Mouse (Mus musculus) heart, embryonic 16.5 days (tissue): Measurements from ENCODE around the gene Kcnq1. TPM values are rescaled to one million over a fixed set of nuclear protein-coding genes. Genes with fewer than 3 reads are reported as not detected.
A peak's percentile ranks its signal among the peaks of the same experiment; 100 is the strongest.

ENCODE experiments used
- ATAC-seq: fragments of 200-750 bp; cut with Nextera tagmentation; replicated peaks from 2 replicates; pipeline ENCODE4 v1.8.0; 2017; ENCODE audit warnings: moderate number of reproducible peaks; ENCODE audit not compliant: insufficient read depth, low FRiP score; ENCODE audit errors: extremely low read depth
- H3K27ac ChIP-seq: fragments of 300-500 bp; sonication (generic); 2 replicates; pipeline ENCODE4 v1.5.1; 2014; ENCODE audit warnings: mild to moderate bottlenecking, low read length, control low read depth, moderate library complexity
- H3K27me3 ChIP-seq: fragments of 300-500 bp; sonication (generic); 2 replicates; pipeline ENCODE4 v1.6.1; 2014; ENCODE audit warnings: low read length, mixed read lengths; ENCODE audit not compliant: control insufficient read depth, insufficient read depth
- H3K36me3 ChIP-seq: fragments of 300-500 bp; sonication (generic); 2 replicates; pipeline ENCODE4 v1.6.1; 2014; ENCODE audit not compliant: control insufficient read depth, insufficient read depth
- H3K4me1 ChIP-seq: fragments of 300-500 bp; sonication (generic); 2 replicates; pipeline ENCODE4 v1.6.1; 2014; ENCODE audit warnings: low read length, mixed read lengths; ENCODE audit not compliant: control insufficient read depth, insufficient read depth
- H3K4me2 ChIP-seq: fragments of 300-500 bp; sonication (generic); 2 replicates; pipeline ENCODE4 v1.6.1; 2014; ENCODE audit warnings: low read depth, mild to moderate bottlenecking, control low read depth, low read length
- H3K4me3 ChIP-seq: fragments of 300-500 bp; sonication (generic); 2 replicates; pipeline ENCODE4 v1.5.1; 2014; ENCODE audit warnings: mild to moderate bottlenecking, control low read depth, low read length
- H3K9ac ChIP-seq: fragments of 300-500 bp; sonication (generic); 2 replicates; pipeline ENCODE4 v1.6.1; 2014; ENCODE audit warnings: low read length, control low read depth
- H3K9me3 ChIP-seq: fragments of 300-500 bp; sonication (generic); replicated peaks from 2 replicates; pipeline ENCODE4 v1.6.1; 2016; ENCODE audit warnings: low read length; ENCODE audit not compliant: control insufficient read depth
- WGBS: fragments of 180-500 bp; shearing (Covaris S2); extraction: QIAGEN DNeasy Blood & Tissue Kit; methylation state at CpG from one replicate; pipeline ENCODE4 v1.1.7; 2014; 5-methylcytosine and 5-hydroxymethylcytosine counted together
- polyA plus RNA-seq: library from polyadenylated mRNA; unstranded; fragments of >200 nt; fragmentation: Nextera tagmentation; extraction: Ambion mirVana; gene quantifications from 2 replicates; pipeline ENCODE4 v1.2.1, GENCODE M21; 2015

The Kcnq1 gene
- polyA plus RNA-seq, 1 experiment from 2014 or later, result 34.9 TPM

GRCm38 (mm10) chr7:143105258-143105897 is 784 bp upstream of the Kcnq1 start:
- H3K27me3 ChIP-seq, result peaks cover 18% of the 10 kb centered on the region
- 52% methylated on average over 11 of the region's 11 CpGs for WGBS
- no peak overlapping the region for H3K9ac ChIP-seq
- no peak overlapping the region for H3K4me2 ChIP-seq
- H3K4me1 ChIP-seq, result peaks cover 20% of the 10 kb centered on the region
- no peak overlapping the region for H3K4me3 ChIP-seq
- no peaks in the 10 kb centered on the region for H3K36me3 ChIP-seq
- no peak for ATAC-seq
- H3K27ac ChIP-seq, result no peak overlapping the region
- peaks cover 2% of the 10 kb centered on the region; the same call in 1 of the 2 replicates for H3K9me3 ChIP-seq

GRCm38 (mm10) chr7:143106672-143107465 is 707 bp downstream of the Kcnq1 start:
- no peaks in the 10 kb centered on the region for H3K36me3 ChIP-seq
- peaks cover 27% of the 10 kb centered on the region for H3K4me1 ChIP-seq
- 5% methylated on average over 57 of the region's 57 CpGs for whole genome bisulfite sequencing
- H3K9me3 ChIP-seq, result no peaks in the 10 kb centered on the region
- peak overlapping the region; percentile 96 for H3K27ac ChIP-seq
- H3K4me3 ChIP-seq, result peak overlapping the region; percentile 72
- peak overlapping the region; percentile 81 for H3K4me2 ChIP-seq
- peak overlapping the region; percentile 91 for H3K9ac ChIP-seq
- H3K27me3 ChIP-seq, result peaks cover 18% of the 10 kb centered on the region
- peak; percentile 39 for ATAC-seq

GRCm38 (mm10) chr7:143108200-143108599 is 2.0 kb downstream of the Kcnq1 start:
- ATAC-seq, result peak; percentile 11; the same call in 1 of the 2 replicates
- Histone ChIP-seq H3K36me3 (no peaks in the 10 kb centered on the region), H3K9me3 (no peaks in the 10 kb centered on the region), H3K27me3 (peaks cover 18% of the 10 kb centered on the region), H3K4me1 (peaks cover 36% of the 10 kb centered on the region), H3K27ac (peak overlapping the region; percentile 96), H3K4me2 (peak overlapping the region; percentile 81), H3K9ac (peak overlapping the region; percentile 91), H3K4me3 (peak overlapping the region; percentile 72)
- 29% methylated on average over 5 of the region's 5 CpGs for WGBS

GRCm38 (mm10) chr7:143108996-143109660 is 3.0 kb downstream of the Kcnq1 start:
- Histone ChIP-seq H3K9me3 (no peaks in the 10 kb centered on the region), H3K27me3 (peaks cover 18% of the 10 kb centered on the region), H3K9ac (peak overlapping the region; percentile 91), H3K27ac (peak overlapping the region; percentile 96), H3K4me2 (peak overlapping the region; percentile 81), H3K4me3 (peak overlapping the region; percentile 72), H3K36me3 (no peaks in the 10 kb centered on the region), H3K4me1 (peaks cover 37% of the 10 kb centered on the region)
- 18% methylated on average over 3 of the region's 3 CpGs for WGBS
- no peak for ATAC-seq

GRCm38 (mm10) chr7:143109696-143110095 is 3.5 kb downstream of the Kcnq1 start:
- Histone ChIP-seq H3K4me3 (peak overlapping the region; percentile 72), H3K27ac (peak overlapping the region; percentile 96)

GRCm38 (mm10) chr7:143110803-143111202 is 4.6 kb downstream of the Kcnq1 start:
- no peak for ATAC-seq
- Histone ChIP-seq H3K9ac (peak overlapping the region; percentile 3), H3K4me3 (no peak overlapping the region), H3K27ac (peak overlapping the region; percentile 96), H3K4me1 (peaks cover 37% of the 10 kb centered on the region), H3K9me3 (peaks cover 3% of the 10 kb centered on the region; the same call in 1 of the 2 replicates), H3K36me3 (0 out of 2 replicates have a peak, but pooled peaks cover 3% of the 10 kb centered on the region), H3K4me2 (peak overlapping the region; percentile 81), H3K27me3 (peaks cover 16% of the 10 kb centered on the region)
- 54% methylated on average over 1 of the region's 1 CpGs for WGBS

More at GRCm38 (mm10) chr7:143109696-143110095, 3.5 kb downstream of the Kcnq1 start:
- Histone ChIP-seq H3K4me2 (peak overlapping the region; percentile 81), H3K9me3 (peaks cover under 1% of the 10 kb centered on the region; the same call in 1 of the 2 replicates), H3K27me3 (peaks cover 18% of the 10 kb centered on the region), H3K4me1 (peaks cover 37% of the 10 kb centered on the region), H3K9ac (peak overlapping the region; percentile 91), H3K36me3 (no peaks in the 10 kb centered on the region)
- 66% methylated on average over 3 of the region's 3 CpGs for WGBS
- no peak for ATAC-seq

- H3K27me3 ChIP-seq, result peaks cover 8% of the 10 kb centered on the region
- 18% methylated on average over 4 of the region's 4 CpGs for WGBS
- peak overlapping the region; percentile 81 for H3K4me2 ChIP-seq
- no peak overlapping the region for H3K4me3 ChIP-seq
- 0 out of 2 replicates have a peak, but pooled peaks cover 3% of the 10 kb centered on the region for H3K36me3 ChIP-seq
- peak overlapping the region; percentile 96 for H3K27ac ChIP-seq
- H3K9ac ChIP-seq, result peak overlapping the region; percentile 61; the same call in 1 of the 2 replicates
- H3K4me1 ChIP-seq, result peaks cover 37% of the 10 kb centered on the region
- ATAC-seq, result peak; percentile 77
- H3K9me3 ChIP-seq, result peaks cover 3% of the 10 kb centered on the region; the same call in 1 of the 2 replicates
Measured at GRCm38 (mm10) chr7:143111719-143112118, 5.6 kb downstream of the Kcnq1 start.

- H3K27me3 ChIP-seq, result peaks cover under 1% of the 10 kb centered on the region
- 0 out of 2 replicates have a peak, but pooled peaks cover 3% of the 10 kb centered on the region for H3K36me3 ChIP-seq
- H3K4me2 ChIP-seq, result peak overlapping the region; percentile 49
- peak; percentile 88 for ATAC-seq
- 19% methylated on average over 1 of the region's 1 CpGs for WGBS
- no peak overlapping the region for H3K4me3 ChIP-seq
- H3K9me3 ChIP-seq, result peaks cover 3% of the 10 kb centered on the region; the same call in 1 of the 2 replicates
- H3K9ac ChIP-seq, result peak overlapping the region; percentile 62
- H3K27ac ChIP-seq, result peak overlapping the region; percentile 96
- H3K4me1 ChIP-seq, result peaks cover 37% of the 10 kb centered on the region
Measured at GRCm38 (mm10) chr7:143112395-143112794, 6.2 kb downstream of the Kcnq1 start.
